Mouse (Mus musculus) megakaryocyte, embryonic 14.5 days (primary cell): ENCODE results near the gene Fbxl18.

Experiments
- FLI1 ChIP-seq: IDR thresholded peaks from 2 replicates; pipeline ENCODE4 v1.6.1; 2012; ENCODE audit warnings: low read length, inconsistent platforms, mixed read lengths
- GATA1 ChIP-seq: IDR thresholded peaks from 3 replicates; pipeline ENCODE4 v1.6.1; 2012; ENCODE audit warnings: mixed read lengths, low read length, inconsistent platforms, borderline replicate concordance

DNA sequence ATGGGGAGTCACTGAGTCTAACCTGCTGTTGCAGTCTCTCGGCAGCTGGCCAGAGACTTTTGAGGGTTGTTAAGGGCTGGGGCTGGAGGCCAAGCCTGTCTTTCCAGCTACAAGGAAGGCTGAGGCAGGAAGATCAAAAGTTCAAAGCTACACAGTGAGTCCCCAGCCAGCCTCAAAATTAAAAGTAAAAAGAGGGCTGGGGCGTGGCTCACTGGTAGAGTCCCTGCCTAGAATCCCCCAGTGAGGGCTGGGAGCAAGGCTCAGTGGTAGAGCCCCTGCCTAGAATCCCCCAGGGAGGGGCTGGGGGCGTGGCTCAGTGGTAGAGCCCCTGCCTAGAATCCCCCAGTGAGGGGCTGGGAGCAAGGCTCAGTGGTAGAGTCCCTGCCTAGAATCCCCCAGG, 28.6 kb upstream of the Fbxl18 start:
- TF ChIP-seq GATA1 (no peak), FLI1 (no peak)
